Mouse (Mus musculus): ENCODE results near the gene Sytl3. TPM values are rescaled to one million over a fixed set of nuclear protein-coding genes. Genes with fewer than 3 reads are reported as not detected.
"Not testable (repeated sequence)": the region's sequence is repeated elsewhere in the genome, so short reads cannot be mapped to it uniquely, and the experiment has no call there.

The Sytl3 gene
- under 1 TPM; 0.32 to 0.70 TPM for total RNA-seq (2021)
- long read RNA-seq, experiment 1 = 0 reads
- long read RNA-seq, experiment 2 = 0 reads

DNA sequence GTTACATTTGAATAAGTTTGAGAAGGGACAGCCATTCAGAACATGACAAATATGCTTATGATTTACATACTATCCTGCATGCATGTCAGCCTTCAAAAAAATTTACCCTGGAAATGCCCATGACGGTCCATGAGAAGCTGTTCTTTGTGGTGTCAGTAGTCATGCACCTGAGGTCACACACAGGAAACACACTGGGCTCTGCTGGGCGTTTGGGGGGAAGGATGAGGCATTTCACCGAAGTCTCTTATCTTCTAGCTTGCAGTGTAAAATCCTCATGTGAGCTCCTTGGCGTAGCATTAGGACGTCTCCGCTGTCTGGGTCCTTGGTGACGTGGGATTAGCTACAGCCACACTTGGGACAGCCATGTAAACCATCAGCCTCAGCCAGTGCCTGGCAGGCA is at the start of gene Sytl3:
Gene Sytl3 (plus strand): TSS at position 293 of the 400 bp plus-strand sequence.
- intact Hi-C loops (cut with DNase I); DNase-seq (ENCODE audit: low spot score in 2 of 2): not testable (repeated sequence)

DNA sequence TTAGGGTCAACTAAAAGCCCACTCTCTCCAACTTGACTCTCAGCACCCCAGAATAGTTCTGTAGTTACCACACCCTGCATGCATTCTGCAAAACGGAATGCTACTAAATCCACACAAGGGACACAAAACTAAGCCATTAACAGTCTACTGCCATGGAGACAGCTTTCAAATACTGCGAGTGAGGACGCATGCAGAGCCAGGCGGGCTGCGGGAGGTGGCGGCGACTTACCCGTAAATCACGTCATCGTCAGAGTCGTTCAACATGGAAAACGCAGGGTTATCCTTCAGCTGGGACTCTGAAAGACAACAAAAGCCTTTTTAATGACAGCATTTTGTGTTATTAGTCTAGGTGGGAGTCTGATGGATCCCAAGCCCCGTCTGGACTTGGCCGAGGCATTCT is 45.4 kb upstream of the Sytl3 start:
- intact Hi-C loops (cut with DNase I); DNase-seq (ENCODE audit: low spot score in 2 of 2): not testable (repeated sequence)

DNA sequence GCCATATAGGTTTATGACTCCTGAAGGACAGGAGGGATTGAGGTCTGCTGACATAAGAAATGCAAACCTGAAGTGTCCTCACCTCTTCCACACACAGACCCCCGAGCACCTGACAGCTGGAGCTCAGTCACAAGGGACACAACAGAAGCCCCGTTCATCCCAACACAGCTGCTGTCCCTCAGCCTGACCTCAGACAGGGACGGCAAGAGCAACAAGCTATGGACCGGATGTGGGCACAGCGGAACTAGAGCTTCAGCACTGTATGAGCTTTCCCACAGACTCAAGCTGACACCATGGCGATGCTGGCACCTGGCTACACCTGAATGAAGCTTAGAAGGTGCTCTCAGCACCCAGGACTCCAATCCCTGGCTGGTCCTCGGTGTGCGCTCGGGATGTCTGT is 44.6 kb upstream of the Sytl3 start:
- intact Hi-C loops (cut with DNase I); DNase-seq (ENCODE audit: low spot score in 2 of 2): not testable (repeated sequence)

DNA sequence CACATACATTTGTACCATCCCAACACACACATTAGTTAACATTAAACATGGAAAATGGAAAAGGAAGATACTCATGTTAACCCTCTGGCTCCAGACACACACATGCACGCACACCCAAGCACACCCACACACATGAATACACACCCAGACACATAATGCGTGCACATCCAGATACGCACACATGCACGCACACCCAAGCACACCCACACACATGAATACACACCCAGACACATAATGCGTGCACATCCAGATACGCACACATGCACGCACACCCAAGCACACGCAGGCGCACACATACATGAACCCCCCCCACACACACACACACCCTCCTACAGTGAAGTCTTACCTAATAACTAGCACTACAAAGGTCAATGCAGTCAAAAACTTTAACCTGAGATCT is 42.2 kb upstream of the Sytl3 start:
- DNase-seq (ENCODE audit: low spot score in 2 of 2); intact Hi-C loops (cut with DNase I): not testable (repeated sequence)

DNA sequence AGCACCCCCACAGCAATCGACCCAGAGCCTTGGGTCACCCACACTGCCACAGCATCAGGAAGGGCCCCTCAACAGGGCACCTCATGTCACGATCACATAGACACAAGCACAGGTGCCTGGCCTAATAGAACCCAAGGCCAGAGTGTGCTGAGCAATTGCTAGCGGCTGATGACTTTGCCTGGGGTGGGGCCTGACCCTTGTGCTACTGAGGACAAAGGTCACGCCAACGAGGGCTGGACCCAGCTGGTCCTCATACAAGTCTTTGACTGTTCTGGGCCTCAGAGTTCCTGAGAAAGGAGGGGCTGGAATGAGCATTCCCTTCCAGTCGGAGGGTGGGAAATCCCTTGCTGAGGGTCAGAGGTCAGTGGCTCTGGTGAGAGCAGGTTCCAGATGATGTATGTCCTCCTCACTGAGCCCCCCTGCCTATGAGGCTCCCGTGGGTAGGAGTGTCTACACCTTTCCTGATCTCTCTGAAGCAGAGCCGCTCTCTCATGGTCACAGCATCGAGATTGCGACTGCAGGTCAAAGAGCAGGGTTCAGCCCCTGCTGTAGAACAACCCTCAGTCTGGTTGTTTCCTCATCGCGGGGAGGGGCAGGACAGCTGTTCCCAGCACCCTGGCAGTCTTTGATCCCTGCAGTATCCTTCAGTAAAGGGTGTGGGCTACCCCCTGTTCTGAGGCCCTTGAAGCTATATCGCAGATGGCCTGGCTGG is 41.0 kb upstream of the Sytl3 start:
- DNase-seq (ENCODE audit: low spot score in 2 of 2); intact Hi-C loops (cut with DNase I): not testable (repeated sequence)

DNA sequence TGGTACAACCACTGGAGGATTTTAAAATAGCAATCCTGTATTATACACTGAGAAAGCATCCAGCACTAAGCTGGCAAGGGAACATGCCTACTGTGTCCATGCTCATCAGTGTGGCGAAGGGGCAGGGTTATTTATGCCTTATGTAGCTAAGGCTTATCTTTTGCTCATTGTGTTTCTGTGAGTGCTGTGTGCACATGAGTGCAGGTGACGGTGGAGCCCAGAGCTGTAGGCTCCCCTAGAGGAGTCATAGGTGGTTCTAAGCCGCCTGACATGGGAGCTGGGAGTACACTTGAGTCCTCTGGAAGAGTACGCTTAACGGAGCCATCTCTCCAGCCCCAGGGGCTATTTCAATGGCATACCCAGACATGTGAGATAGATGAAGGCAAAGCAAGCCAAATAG is 39.6 kb upstream of the Sytl3 start:
- intact Hi-C loops (cut with DNase I); DNase-seq (ENCODE audit: low spot score in 2 of 2): not testable (repeated sequence)

DNA sequence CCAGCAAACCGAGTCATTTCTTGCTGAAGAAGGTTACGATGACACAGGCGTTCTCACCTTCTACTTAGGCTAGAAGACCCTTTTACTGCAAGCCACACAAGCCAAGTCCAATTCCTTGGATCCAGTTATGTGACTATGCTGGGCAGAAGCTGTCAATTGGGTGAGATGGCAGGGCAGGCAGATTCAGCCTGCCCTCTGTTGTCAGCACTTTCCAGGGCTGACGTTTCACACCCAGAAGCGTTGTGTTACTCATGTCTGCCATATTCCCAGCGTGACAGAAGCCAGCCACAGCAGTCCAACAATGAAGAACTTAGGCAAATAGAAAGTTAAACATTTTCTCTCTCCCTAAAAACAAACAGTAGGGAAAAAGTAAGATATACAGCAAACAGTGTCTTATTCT is 38.9 kb upstream of the Sytl3 start:
- intact Hi-C loops (cut with DNase I); DNase-seq (ENCODE audit: low spot score in 2 of 2): not testable (repeated sequence)

DNA sequence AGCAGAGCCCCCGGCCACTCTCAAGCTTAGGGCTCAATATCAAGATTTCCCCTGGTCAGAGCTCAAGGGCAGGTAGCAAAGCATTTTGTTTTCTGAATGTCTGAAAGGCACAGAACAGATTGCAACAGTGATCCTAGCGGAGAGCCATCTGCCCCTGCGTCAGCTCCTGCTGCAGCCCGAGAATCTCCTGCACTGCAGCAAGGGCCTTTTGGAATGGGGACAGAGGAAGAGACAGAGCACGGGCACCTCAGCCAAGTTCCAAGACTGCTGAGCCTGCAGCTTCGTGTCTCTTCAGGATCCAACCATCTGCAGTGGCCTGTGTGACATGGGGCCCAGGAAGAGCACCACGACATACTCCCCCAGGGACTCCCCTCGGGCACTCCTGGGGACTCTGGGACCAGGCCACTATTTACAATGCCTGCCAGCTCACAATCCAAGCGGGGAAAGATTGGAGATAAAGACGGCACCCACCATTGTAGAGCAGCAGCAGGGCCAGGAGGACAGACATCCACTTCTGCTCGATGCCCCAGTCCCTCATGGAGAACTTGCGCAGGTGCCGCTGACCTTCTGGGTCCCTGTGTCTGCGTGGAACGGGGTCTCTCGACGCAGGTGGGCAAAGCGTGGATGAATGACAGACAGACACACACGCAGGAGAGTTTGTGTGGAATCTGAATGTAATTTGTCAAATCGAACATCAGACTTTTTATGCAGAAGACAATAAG is 38.0 kb upstream of the Sytl3 start:
- intact Hi-C loops (cut with DNase I); DNase-seq (ENCODE audit: low spot score in 2 of 2): not testable (repeated sequence)

DNA sequence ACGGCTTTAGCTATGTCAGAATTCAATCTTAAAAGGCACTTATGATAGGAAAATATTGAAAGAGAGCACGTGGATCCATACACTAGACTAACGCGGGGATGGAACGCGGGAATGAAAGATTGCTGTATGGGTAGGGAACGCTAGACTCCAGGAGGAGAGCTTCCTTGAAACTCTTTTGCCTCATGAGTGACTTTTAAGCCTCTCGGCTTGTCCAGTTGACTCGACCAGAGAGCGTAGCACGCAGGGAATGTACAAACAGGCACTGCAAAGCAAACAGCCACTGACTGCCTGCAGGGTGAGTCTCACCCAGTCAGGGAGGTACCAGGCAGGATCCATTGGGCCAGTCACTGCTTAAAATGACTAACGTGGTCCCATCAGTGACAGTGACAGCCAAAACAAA is 36.9 kb upstream of the Sytl3 start:
- DNase-seq (ENCODE audit: low spot score in 2 of 2); intact Hi-C loops (cut with DNase I): not testable (repeated sequence)

DNA sequence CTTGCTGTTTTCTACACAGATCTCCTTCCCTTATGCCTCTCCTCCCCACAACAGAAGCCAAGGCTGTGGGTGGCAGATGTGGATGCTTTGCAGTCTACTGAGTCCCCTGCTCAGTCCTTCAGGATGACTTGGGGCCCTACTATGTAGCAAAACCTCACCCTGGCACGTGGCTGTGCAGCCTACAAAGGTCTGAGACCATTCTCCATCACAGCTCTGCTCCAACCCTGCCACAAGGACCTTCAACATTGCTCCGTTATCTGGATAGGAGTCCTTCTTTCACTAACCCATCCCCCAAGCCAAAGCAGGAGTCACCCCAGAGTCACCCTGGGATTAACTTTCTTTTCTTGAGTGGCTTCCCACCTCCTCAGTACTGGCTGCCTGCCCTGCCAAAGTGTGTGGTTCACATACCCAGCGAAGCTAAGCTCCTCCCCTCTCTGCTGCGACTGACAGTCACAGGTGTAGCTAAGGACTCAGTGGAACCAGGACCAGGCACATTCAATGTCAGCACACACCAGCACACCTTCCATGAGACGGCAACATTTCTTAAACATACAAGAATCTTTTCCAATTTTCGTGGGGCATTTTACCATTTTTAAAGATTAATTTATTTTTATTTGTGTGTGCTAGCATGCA is 33.9 kb upstream of the Sytl3 start:
- intact Hi-C loops (cut with DNase I); DNase-seq (ENCODE audit: low spot score in 2 of 2): not testable (repeated sequence)

DNA sequence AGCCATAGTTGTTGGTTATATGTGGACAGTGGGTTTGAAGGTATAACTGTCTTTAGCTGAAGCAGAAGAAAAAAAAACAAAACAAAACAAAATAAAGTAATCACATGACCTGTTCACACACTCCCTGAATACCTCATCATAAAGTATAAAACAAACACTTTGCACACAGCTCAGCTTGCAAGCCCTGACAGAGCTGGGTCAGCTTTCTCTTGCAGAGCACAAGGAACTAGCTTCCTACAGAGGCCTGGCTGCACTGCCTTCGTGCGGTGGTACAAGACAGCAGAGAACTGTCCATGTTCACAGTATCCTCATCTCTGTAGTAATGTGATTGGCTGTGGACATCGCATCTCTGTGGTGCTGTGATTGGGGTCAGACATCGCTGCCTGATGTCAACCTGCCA is 28.5 kb upstream of the Sytl3 start:
- DNase-seq (ENCODE audit: low spot score in 2 of 2); intact Hi-C loops (cut with DNase I): not testable (repeated sequence)

DNA sequence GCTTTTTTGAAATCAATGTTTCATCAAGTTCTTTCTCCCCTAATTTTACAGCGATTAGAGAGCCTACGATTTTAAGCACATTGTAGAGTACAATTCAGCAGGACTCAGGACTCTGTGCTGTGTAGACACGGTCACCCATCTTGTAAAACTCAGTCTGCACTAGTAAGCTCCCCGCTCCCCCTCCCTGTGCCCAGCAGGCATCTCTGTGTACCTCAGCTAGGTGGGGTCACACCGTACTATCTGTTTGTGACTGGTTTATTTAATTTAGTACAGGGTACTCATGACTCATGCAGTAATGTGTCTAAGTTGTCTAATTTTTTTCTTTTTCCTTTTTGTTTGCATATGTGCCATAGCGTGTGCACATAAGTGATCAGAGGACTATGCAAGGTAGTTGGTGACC is 26.0 kb upstream of the Sytl3 start:
- intact Hi-C loops (cut with DNase I); DNase-seq (ENCODE audit: low spot score in 2 of 2): not testable (repeated sequence)

DNA sequence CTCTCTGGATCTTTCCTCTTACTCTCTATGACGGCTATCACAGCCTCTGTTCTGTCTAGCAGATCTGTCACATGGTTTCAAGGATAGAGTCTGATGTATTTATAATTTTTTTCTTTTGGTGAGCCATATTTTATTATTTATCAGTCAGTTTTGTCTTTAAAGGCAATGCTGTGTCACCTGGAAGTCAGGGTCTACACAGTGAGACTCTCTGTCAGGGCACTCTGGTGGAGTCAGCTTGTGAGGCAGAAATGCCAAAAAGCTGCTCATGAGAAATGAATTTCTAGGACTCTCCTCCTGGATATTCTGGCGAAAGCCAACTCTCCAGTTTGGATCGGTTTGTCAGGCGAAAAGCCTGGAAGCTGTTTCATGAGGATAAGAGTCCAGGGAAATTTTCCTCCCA is 23.1 kb upstream of the Sytl3 start:
- DNase-seq (ENCODE audit: low spot score in 2 of 2); intact Hi-C loops (cut with DNase I): not testable (repeated sequence)

DNA sequence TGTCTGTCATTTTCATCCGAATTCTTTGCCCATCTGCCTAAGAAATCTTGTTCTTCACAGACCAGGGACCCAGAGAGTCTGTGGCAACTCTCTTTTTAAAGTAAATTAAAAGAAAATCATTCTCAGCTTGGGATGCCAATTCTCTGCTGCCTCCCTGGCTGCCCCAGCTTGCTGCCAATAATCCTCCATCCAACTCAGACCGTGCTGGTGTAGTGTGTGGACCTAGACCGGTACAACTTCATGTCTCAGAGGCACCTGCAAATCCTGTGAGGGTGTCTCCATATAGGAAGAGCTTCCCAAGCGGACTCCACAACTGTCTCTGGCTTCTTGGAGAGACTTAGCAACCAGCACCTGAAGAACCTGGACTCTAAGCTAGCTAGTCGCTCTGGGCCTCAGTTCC is 22.0 kb upstream of the Sytl3 start:
- intact Hi-C loops (cut with DNase I) = no loop called here
- DNase-seq (ENCODE audit: low spot score in 2 of 2) = no peak

DNA sequence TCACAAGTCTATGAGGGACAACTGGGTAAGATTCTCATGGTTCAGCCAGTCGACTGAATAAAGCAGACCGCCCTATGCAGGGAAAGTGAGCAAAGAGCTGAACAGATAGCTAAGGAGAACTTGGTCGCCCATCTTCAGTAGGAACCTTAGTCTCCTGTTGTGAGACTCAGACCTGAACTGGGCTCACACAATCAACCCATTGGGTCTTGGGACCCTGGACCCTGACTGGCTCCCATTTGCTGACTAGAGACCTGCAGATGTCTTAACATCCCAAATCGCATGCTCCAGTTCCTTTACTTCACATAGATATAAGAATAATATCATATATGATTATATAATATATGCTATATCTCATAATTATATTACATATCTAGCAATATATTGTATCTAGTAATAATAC is 21.5 kb upstream of the Sytl3 start:
- intact Hi-C loops (cut with DNase I); DNase-seq (ENCODE audit: low spot score in 2 of 2): not testable (repeated sequence)

DNA sequence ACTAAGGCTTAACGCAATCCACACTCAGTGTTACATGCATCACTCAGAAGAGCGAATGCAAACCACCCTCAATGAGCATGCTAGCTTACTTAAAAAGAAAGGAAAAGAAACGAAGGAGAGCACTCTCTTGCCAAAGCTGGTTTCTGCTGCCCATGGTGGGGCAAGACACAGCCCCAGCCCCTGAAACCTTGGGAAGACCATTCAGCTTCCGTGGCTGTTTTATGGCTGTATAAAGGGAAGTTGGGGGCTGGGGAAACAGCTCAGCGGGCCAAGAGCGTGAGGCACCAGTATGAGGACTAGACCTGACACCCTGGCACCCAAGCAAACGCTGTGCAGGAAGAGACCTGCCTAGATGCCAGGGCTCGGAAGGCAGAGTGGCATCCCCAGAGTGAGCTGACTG is 20.4 kb upstream of the Sytl3 start:
- DNase-seq (ENCODE audit: low spot score in 2 of 2); intact Hi-C loops (cut with DNase I): not testable (repeated sequence)

DNA sequence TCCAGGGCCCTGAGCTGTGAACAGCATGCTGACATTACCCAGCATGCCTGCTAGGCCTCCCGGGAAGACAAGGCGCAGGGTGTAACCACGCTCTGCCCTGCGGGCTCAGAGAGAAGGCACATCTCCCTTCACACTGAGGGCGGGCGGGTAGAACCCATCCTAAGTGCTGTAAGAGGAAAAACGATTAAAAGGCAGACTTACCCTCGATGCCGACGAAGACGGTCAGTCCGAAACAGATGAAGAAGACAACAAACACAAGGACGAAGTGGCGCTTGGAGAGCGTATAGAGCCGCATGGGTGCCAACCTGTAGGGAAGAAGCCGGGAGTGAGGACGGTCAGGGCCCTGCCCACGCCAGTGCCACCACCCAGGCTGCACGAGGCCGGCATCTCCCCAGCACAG is 19.4 kb upstream of the Sytl3 start:
- DNase-seq (ENCODE audit: low spot score in 2 of 2); intact Hi-C loops (cut with DNase I): not testable (repeated sequence)

DNA sequence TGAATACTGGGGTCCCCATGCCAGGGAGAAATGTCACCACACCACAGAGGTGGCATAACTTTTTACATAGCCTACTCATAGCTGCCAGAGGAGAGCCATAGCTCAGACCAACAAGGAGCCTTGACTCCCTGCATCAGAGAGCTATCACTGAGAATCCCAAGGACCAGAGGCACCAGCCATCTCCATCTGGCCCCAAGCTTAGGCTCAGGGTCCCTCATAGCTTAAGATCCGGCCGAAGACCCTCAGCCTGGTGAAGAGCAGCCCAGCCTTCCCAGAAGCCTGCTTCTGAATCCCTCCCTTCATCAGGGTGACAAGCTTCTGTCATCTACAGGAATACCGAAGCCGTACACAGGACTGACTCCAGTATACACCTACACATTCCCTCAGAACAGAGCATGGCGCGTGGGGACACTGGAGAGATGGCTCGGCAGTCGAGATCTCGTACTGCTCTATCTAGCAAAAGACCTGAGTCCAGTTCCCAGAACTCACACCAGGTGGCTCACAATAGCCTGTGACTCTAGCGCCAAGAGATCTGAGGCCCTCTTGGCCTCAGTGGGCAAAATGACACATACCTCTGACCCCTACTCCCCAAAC is 18.8 kb upstream of the Sytl3 start:
- intact Hi-C loops (cut with DNase I); DNase-seq (ENCODE audit: low spot score in 2 of 2): not testable (repeated sequence)

DNA sequence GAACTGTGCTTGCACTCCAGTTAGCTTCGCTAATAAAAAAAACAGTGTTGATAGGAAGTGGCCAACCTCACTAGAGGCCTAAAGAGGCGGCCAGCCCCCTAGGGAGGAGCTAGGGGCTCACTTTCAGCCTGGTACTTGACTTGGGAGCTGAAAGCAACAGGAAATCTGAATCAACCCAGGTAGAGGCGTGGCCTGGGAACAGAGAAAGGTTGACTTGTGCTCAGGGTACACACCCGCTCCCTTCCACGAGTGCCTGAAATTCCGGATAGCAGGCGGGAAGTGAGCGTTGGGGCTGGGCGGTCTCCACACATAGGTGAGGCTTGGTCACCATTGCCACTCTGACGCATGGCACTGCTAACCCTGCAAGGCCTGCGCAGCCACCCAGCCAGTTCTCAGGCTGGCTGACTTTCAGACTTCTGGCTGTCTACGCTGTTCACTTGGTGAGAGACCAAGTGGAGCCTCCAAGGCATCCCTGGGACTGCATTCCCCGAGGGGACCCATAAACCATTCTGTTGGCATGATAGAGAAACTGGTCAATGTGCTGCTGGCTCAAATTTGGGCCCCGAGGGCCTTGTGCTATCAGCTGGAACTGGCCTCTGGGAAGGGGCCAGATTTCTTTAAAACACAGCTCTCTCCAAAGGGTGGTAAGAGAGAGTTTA is 18.0 kb upstream of the Sytl3 start:
- DNase-seq (ENCODE audit: low spot score in 2 of 2); intact Hi-C loops (cut with DNase I): not testable (repeated sequence)
